Mouse (Mus musculus) adrenal gland, postnatal 14 days (tissue): ENCODE data around the gene Fblim1. TPM values are rescaled to one million over a fixed set of nuclear protein-coding genes. Genes with fewer than 3 reads are reported as not detected.
A peak's percentile ranks its signal among the peaks of the same experiment; 100 is the strongest.

Source experiments
- DNase-seq: peaks from one replicate; pipeline ENCODE4 v3.0.0; 2021; ENCODE audit warnings: mixed read lengths
- total RNA-seq: library from RNA; stranded (reverse); gene quantifications from 2 replicates; pipeline ENCODE4 v1.2.3, GENCODE M21; 2021

Fblim1 gene
- total RNA-seq, 1 experiment from 2014 or later, result 13.2 TPM

GRCm38 (mm10) chr4:141600364-141600763 is 5.5 kb downstream of the Fblim1 start:
- DNase-seq, result no peak

GRCm38 (mm10) chr4:141599251-141600141 is 6.4 kb downstream of the Fblim1 start:
- DNase-seq, result no peak

- DNase-seq, result no peak
These were observed 7.0 kb downstream of the Fblim1 start for GRCm38 (mm10) chr4:141598894-141599250.

GRCm38 (mm10) chr4:141598199-141598893 is 7.5 kb downstream of the Fblim1 start:
- DNase-seq, result no peak

GRCm38 (mm10) chr4:141596700-141597328 is 9.1 kb downstream of the Fblim1 start:
- DNase-seq, result no peak

- no peak for DNase-seq
These were observed 10.2 kb downstream of the Fblim1 start for GRCm38 (mm10) chr4:141595605-141596268.

GRCm38 (mm10) chr4:141595138-141595537 is 10.8 kb downstream of the Fblim1 start:
- DNase-seq, result no peak

GRCm38 (mm10) chr4:141591547-141591946 is 14.3 kb downstream of the Fblim1 start:
- peak; percentile 52 for DNase-seq

- DNase-seq, result no peak
These were observed 22.0 kb downstream of the Fblim1 start for GRCm38 (mm10) chr4:141583919-141584318.

GRCm38 (mm10) chr4:141581051-141581450 is 24.8 kb downstream of the Fblim1 start:
- DNase-seq, result no peak

GRCm38 (mm10) chr4:141578833-141579232 is 27.1 kb downstream of the Fblim1 start:
- DNase-seq, result no peak

- no peak for DNase-seq
These were observed 29.0 kb downstream of the Fblim1 start for GRCm38 (mm10) chr4:141576877-141577276.

GRCm38 (mm10) chr4:141576404-141576803 is 29.5 kb downstream of the Fblim1 start:
- no peak for DNase-seq

- peak; percentile 93 for DNase-seq
These were observed 30.9 kb downstream of the Fblim1 start for GRCm38 (mm10) chr4:141574789-141575702.

- peak; percentile 86 for DNase-seq
These were observed 32.4 kb downstream of the Fblim1 start for GRCm38 (mm10) chr4:141573359-141573966.

- no peak for DNase-seq
These were observed 33.1 kb downstream of the Fblim1 start for GRCm38 (mm10) chr4:141572668-141573358.

- no peak for DNase-seq
These were observed 34.0 kb downstream of the Fblim1 start for GRCm38 (mm10) chr4:141571934-141572333.

- DNase-seq, result peak; percentile 66
These were observed 34.6 kb downstream of the Fblim1 start for GRCm38 (mm10) chr4:141571337-141571739.

GRCm38 (mm10) chr4:141570821-141571220 is 35.1 kb downstream of the Fblim1 start:
- DNase-seq, result no peak

- DNase-seq, result peak; percentile 52
These were observed 35.9 kb downstream of the Fblim1 start for GRCm38 (mm10) chr4:141570004-141570403.
